Mouse (Mus musculus) megakaryocyte, embryonic 14.5 days (primary cell): ENCODE measurements at regions not wholly inside any gene's neighbourhood (a gene's known extent, or its start where the extent isn't known, plus 50 kb on each side); places are given as distances from the start of the nearest gene placed in this dataset.

Experiments
- FLI1 ChIP-seq: IDR thresholded peaks from 2 replicates; pipeline ENCODE4 v1.6.1; 2012; ENCODE audit warnings: low read length, inconsistent platforms, mixed read lengths
- GATA1 ChIP-seq: IDR thresholded peaks from 3 replicates; pipeline ENCODE4 v1.6.1; 2012; ENCODE audit warnings: mixed read lengths, low read length, inconsistent platforms, borderline replicate concordance

- TF ChIP-seq GATA1 (no peak), FLI1 (no peak)
Observed at GRCm38 (mm10) chr17:79977154-79977571, 81.2 kb upstream of the Atl2 start.
